Mouse (Mus musculus): ENCODE results near the gene Pttg1ip.

Gene Pttg1ip

DNA sequence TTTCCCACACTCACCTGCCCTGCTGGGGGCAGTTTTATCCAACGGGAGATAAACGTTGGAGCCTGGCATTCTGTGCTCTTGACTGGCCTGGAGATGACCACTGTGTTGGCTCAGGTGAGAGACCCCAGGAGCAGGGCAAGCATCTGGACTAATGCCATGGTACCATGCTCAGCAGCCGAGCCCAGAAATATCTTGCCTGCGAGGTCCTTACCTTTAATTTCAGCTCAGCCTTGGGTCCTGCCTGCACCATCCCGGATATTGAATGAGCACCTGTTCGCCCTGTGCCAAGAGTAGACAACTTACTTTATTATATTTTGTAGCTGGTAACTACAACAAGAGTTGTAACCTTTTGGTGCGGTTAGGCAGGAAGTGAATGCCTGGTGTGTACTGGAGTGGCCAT is 25.3 kb downstream of the Pttg1ip start:
- no peak for DNase-seq (ENCODE audit: low read depth, low spot score)

DNA sequence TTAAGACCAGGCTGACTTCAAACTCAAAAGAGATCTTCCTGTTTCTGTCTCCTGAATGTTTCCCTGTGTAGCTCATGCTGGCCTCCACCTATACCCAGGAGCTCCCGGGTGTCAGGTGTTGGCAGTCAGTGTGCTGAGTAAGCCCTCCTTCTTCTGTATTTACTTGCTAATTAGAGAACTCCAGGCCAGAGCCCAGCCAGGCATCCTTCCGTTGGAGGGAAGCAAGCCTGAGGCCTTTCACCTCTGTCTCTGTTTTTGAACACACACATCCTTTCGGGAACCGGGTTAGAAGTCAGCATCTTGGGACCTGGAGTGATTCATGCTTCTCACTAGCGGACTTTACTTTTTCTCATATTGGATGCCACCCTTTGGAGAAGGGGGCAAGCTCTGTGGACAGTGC is 25.9 kb downstream of the Pttg1ip start:
- no peak for DNase-seq (ENCODE audit: low read depth, low spot score)

DNA sequence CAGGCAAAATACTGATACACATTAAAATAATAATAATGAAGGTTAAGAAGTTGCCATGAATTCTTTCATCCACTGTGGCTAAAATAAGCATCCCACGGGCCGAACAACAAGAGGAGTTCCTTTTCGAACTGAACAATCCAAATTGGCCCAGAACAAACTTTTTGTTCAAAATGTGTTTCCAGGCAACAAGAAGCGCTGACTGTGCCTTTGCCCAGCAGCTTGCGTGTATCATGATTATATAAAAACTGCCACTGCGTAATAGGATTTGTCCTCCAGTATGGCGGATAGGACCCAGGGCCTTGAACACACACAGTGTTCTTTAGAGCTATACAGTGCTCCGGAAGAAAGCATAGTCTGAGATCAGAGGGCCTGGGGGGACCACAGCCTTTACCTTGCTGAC is 27.1 kb downstream of the Pttg1ip start:
- DNase-seq (ENCODE audit: low read depth, low spot score), result no peak

DNA sequence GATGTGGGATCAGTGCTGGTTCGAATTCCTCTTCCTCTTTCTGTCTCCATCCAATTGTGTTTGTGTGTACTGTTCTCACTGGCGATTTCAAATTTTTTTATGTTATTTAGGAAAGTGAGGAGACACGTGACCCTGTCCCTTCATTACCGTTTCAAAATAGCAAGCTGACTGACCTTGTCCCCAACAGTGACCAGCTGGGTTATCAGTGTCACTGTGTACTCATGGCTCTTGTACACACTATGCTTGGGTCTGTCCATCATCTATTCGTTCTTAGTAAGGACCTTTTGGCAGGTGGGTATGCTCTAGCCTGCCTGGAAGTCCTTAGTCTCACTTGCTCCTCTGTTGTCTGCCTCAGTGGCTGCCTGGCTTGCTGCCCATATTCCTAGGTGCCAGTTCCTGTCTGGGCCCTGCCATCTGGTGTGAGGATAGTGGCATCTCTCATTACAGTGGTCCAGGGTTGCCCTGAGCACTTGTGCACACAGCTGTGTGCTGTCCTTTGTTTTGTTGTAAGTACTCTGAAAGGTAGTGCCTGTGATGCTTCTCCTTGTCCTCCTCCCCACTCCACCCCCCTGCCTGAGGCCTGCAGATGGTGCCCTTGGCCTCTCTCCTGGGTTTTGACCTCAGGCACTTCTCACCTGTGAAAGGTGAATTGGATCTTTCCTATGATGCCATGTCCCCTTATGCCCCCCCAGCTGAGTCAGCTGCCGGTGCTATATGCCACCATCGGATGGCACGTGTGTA is 28.9 kb downstream of the Pttg1ip start:
- DNase-seq (ENCODE audit: low read depth, low spot score), result no peak

DNA sequence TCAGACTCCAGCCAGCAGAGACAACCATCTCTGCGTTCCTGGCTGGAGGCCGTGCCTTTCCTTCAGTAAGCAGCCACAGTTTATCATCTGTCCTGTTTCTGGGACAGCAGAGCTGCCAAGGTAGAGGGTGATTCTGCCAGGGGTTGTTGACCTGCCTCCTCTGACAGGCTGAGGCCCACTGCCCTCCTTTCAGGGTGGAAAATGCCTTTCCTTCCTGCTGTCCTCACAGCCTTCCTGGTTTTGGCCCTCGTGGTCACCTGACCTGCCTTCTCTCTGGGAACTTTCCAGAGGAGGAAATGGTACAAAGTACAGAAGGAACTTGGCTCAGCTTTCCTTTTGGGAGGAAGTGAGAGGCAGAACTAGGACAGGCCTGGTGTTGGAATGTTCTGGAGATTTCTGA is 31.9 kb downstream of the Pttg1ip start:
- DNase-seq (ENCODE audit: low read depth, low spot score), result no peak

DNA sequence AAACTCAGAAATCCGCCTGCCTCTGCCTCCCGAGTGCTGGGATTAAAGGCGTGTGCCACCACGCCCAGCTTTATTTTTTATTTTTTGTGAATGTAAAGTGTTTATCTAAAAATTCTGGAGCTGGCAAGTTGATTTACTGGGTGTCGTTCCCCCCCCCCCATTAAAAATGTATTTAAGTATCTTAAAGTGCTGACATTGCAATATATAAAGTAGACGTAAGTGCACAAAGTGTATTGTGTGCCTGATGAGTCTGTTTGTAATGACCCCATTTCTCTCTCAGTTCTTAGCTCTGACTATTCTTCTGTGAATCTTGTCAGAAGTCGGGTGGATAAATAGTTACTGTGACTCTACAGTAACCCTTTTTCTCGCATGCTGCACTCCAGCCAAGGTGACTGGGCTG is 34.1 kb downstream of the Pttg1ip start:
- DNase-seq (ENCODE audit: low read depth, low spot score), result no peak

DNA sequence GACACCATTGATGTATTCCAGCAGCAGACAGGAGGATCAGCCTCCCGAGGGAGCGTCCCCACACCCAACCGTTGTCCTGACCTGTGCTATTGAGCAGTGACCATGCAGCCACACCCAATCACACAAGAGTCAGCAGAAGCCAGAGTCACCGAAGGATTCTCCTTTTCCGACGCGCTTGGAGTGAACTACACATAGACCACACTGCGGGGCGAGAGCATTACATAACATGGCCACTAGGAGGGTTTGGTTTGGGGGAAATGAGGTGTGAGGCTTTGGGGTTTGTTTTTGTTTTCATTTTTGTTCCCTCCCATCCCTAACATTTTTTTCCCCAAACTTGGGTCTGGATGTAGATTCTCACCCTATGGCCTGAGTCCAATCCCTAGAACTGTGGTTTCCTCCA is 34.6 kb downstream of the Pttg1ip start:
- DNase-seq (ENCODE audit: low read depth, low spot score), result no peak

DNA sequence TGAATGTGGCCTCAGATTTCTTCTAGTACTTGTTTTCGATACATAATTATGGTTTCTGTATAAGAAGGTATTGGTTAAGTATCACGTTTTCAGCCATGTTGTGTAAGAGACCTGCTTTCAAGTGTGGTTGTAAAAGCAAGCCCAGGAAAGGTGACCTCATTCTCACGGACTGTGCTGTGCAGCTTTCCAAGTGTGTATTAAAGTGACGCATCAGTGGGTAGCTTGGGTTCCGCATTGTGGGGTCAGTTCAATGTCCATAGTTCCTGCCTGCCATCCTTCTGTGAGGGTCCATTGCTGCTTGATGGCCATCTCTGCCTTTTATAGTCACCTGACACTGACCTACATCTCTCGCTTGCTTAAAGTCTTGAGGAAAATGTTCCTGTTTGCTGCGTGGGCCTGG is 35.4 kb downstream of the Pttg1ip start:
- DNase-seq (ENCODE audit: low read depth, low spot score), result no peak

DNA sequence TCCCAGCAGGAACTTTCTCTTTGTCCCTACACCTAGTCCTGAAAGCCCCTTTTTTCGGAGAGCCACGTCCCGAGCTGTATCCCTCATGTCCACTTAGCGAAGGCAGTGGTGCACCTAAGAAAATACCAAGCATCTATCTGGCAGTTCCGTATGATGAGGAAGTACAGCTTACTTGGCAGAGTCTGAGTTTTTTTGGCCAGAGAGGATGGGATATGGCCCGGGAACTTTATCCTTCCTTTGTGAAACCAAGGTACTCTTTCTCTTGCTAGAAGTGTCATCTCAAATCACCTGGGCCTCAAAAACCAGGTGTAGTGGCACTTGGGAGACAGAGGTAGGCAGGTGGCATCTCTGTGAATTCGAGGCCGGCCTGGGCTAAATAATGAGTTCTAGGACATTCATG is 40.0 kb downstream of the Pttg1ip start:
- DNase-seq (ENCODE audit: low read depth, low spot score), result no peak

DNA sequence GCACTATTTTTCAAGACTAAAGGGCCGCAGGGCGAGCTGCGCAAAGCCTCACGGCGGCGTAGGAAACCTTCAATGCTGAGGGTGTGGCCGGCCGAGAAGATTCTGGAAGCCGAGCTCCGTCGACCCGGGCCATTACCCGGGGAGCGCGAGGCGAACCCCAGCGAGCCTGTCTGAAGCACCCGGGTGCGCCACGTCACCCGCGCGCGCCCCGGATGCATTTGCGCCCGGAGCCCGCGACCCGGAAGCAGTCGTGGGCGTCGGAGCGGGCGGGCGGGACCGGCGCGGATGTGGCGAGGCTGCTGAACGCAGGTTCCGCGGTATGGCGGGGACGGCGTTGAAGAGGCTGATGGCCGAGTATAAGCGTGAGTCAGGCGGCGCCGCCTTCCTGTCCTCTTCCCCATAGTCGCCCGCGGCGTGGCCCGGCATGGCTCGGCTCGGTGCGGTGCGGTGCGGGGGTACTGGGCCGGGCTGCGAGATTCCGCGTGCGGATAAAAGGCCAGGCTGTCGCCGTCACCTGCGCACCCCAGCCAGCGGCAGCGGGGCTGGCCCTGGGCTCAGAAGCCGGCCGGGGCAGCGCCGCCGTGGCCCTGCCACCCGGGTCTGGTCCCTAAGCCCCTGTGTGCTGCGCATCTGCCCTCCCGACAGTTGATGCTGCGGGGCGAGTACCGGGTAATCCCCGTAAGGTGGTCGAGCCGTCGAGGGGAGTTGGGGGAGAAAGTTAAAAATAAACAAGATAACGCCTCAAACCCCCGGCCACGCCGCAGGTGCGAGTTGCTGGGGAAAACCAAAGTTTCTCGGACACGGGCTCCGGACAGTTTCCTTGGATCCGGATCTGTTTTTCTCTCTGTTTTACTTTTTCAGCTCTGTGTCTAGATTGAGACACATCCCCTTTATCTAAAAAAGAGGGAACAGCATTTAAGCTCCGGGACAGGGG is 40.8 kb downstream of the Pttg1ip start, which contains the start of gene Ube2g2:
TSS of gene Ube2g2 (plus strand) at position 221 of the 934 bp plus-strand sequence.
- peak; percentile 95 for DNase-seq (ENCODE audit: low read depth, low spot score)

DNA sequence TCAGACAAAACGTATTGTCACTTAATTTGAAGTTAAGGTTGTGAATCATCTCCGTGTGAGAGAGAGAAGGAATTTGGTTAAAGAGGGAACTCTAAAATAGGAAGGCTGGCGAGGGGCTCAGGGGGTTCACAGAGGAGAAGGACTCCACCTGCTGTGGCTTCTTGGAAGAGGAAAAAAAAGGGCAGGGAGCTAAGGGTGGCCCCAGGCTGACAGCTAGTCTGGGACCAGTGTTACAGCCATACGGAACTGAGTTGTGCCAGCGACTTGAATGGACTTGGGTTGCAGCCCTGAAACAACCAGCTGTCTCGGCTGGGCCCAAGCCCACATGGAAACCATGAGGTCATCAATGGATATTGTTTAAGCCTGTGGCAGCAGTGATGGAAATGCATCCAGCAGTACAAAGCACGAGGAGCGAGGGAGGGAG is 41.6 kb downstream of the Pttg1ip start:
- DNase-seq (ENCODE audit: low read depth, low spot score), result peak; percentile 46

DNA sequence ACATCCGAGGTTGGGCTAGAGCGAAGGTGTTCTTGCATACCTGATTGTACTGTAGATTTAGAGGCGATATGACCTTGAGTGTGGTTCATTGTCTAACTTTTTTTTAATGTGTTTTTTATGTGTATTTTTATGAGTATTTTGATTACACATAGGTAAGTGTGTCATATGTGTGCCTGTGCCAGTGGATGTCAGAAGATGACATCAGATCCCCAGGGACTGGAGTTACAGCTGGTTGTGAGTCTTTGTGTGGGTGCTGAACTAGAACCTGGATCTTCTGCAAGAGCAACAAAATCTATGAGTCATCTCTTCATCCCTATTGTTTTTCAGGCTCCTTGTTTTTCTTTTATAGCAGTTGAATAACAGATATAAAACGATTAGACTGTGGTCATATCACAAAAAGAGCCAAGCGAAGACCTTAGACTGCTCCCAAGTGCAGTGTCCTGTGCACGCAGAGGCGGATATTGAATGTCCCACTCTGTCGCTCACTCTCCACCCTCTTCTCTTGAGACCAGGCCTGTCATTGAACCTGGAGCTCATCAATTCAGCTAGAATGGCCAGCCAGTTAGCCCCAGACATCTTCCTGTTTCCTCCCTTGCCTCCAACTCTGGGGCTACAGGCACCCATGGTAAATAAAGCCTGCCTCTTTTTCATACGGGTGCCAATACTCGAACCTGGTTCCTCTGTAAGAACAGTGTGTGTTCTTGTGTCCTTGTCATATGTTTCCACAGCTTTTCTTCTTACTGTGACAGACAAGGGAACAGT is 42.3 kb downstream of the Pttg1ip start:
- DNase-seq (ENCODE audit: low read depth, low spot score), result no peak

DNA sequence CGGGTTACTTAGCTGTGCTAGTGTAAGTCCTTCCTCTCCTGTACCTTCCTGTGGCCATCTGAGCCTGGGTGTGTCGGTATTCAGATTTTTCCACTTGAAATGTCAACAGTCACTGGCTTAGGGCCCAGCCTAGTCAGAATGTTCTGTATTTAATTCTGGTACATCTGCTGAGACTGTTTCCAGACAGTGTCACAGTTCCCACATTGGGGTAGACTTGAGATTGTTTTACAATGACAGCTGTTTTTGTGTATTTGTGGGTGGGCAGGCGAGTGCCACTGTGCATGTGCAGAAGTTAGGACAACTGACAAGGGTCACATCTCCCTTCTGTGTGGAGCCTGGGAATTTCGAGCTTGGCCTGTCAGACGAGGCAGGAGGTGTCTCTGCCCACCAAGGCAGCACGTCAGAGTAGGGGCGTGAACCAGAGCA is 43.1 kb downstream of the Pttg1ip start:
- no peak for DNase-seq (ENCODE audit: low read depth, low spot score)

DNA sequence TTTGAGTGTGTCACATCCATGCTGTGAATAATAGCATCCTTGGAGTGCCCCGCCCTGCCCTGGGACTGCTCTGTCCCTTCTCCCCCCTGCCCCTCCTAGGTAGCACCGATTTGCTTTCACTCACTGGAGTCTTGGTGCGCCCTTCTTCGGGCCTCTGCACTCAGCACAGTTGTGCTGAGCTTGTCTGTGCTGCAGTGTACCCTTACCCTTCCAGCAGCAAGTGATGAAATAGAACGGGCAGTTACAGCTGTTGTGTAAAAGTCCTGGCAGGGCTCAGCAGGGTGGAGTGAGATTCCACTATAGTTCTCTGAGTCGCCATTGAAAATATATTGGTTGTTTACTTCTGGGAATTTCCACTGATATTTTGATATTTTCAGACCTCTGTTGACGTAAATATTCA is 44.5 kb downstream of the Pttg1ip start:
- DNase-seq (ENCODE audit: low read depth, low spot score), result no peak

DNA sequence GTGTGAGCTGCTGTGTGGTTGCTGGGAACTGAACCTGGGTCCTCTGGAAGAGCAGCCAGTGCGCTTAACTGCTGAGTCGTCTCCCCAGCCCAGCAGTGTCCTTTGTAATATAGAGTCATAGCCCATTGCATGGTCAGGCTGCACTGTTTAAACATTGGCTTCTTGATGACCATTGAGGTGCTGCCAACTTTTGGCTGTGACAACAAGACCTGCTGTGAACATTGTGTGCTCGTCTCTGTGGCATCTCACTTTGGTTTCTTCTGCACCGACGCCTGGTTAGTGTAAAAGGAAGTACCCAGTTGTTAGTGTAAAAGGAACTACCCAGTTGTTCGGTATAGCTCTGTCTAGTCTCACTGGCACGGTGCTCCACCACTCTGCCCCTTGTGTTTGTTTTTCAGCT is 45.1 kb downstream of the Pttg1ip start:
- DNase-seq (ENCODE audit: low read depth, low spot score), result no peak

DNA sequence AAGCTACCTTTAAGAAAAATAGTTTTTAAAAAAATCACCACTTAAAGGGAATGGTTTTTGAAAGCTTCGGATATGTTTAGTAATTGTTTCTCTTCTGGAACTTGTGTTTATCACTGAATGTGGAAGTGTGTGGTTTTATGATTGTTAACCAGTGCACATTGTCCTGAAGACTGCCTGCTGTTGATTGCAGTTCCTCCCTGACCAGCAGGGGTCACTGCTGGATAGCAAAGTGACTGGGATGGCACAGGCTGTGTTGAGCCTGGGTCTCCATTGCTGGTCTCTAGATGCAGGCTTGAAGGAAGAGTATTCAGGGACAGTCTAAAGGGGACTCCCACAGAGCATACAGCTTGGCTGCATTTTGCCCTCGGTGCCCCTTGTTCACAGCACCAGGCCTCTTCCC is 46.0 kb downstream of the Pttg1ip start:
- DNase-seq (ENCODE audit: low read depth, low spot score), result peak; percentile 86

DNA sequence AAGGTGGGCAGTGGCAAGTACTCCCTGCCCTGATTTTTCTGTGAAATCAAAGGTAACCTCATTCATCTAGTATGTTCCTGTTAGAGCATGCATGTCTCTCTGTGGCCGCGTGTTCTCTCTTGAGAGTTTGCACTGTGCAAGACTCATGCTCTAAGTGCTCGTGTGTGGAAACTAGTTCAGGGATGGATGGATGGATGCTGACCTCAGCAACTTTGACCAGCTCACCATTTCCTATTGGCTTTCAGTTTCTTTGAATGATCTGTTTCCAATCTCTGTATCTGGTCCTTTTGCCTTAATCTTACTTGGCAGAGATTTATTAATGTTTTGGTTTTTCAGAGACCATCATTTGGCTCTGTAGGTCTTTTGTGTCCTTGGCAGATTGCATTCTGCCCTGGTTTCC is 47.6 kb downstream of the Pttg1ip start:
- no peak for DNase-seq (ENCODE audit: low read depth, low spot score)

DNA sequence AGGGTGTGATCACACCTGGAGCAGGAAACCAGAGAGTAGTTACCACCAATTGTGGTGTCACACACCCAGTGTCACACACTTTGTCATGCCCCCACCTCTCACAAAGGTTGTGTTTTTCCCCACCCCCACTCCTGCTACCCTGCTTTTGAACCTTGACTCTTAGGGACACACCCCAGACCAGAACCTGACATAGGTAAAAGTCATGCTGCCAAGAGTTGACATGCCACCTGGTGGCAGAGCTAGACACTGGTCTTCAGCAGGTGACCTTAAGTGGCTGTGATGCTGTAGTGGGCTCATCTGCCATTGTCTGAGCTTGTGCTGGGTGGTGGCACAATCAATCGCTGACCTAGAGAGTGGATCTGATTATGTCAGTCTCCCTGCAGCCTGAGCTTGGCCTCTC is 48.5 kb downstream of the Pttg1ip start:
- peak; percentile 31 for DNase-seq (ENCODE audit: low read depth, low spot score)

DNA sequence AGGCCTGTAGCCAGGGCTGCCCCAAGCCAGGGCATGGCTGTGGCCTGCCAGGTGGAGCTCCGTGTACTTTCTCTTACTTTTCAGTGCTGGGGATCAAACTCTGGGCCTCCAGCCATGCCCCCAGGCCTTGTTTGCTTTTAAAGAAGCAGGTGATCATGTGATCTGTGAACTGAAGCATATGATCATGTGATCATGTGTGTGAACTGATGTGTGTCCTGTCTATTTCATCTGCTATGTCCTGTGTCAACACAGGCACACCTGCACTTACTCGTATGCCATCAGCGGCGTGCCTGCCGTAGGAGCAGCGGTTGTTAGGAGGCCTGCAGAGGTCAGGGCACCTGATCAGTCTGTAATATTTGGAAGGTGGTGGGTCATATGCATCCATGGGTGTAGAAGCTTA is 52.5 kb downstream of the Pttg1ip start:
- DNase-seq (ENCODE audit: low read depth, low spot score), result peak; percentile 64

DNA sequence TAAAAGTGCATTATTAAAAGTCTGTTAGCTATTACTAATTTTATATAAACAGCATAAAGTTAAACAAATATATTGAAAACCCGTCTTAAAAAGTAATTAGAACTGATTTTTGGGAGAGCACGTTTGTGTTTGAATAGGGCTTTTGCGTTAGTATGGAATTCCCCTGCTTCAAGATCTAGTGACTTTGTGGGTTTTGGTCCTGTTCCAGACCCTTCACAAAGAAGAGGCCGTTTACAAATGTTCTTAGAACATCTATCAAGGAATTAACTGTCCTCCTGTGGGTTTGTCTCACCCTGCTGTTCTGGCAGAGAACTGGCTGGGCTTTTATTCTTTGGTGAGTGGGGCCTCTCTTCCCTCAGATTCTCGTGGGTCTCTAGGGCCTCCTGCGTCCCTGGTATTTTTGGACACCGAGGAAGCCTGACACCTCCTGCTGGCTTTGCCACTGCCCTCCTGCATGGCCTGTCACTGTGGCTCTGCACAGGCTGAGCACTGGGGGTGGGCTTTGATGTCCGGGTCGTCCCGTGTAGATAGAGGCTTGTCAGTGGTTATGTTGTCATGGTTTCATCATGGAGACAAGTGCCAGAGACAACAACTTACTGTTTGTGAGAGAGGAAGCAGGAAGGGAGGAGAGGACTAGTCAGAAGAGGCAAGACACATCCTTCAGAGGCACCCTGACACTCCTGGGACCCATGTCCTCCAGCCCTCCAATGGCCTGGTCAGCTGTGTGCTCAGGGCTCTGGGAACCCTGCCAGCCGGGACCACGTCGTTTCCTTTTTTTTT is 53.1 kb downstream of the Pttg1ip start:
- no peak for DNase-seq (ENCODE audit: low read depth, low spot score)

DNA sequence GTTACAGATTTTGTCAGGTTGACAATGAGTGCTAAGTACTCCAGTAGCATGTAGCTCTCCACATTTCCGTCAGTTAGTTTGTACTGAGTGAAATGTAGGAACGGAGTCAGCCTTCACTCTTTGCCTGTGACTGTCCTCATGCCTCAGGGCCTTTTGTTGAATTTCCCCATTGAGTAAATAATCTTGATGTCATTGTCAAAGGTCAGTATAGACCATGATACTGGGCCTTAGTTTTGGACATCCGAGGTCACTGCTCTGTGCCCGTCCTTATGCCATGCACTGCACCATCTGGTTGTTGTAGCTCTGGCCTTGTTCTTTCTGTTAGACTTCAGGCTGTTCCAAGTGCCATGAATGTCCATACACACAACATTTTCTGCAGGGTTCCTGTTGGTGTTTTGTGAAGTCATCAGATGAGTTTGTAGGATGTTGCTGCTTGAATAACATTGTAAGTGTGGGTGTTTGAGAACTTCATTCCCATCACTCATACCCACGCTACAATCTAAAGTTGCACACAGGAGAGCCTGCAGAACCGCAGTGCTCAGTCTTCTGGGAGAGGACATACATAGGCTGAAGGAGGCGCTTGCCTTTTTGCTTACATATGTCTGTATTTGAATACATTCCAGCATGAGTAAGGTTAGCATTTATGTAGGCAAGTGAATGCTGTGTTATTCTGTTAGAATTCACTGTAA is 54.9 kb downstream of the Pttg1ip start:
- DNase-seq (ENCODE audit: low read depth, low spot score), result no peak

All from A20 (cell line).